Mouse (Mus musculus): ENCODE results near the gene Olfr159. TPM values are rescaled to one million over a fixed set of nuclear protein-coding genes. Genes with fewer than 3 reads are reported as not detected.
A peak's percentile ranks its signal among the peaks of the same experiment; 100 is the strongest.

Gene Olfr159
- total and polyA plus RNA-seq, 2 experiments: not detected

DNA sequence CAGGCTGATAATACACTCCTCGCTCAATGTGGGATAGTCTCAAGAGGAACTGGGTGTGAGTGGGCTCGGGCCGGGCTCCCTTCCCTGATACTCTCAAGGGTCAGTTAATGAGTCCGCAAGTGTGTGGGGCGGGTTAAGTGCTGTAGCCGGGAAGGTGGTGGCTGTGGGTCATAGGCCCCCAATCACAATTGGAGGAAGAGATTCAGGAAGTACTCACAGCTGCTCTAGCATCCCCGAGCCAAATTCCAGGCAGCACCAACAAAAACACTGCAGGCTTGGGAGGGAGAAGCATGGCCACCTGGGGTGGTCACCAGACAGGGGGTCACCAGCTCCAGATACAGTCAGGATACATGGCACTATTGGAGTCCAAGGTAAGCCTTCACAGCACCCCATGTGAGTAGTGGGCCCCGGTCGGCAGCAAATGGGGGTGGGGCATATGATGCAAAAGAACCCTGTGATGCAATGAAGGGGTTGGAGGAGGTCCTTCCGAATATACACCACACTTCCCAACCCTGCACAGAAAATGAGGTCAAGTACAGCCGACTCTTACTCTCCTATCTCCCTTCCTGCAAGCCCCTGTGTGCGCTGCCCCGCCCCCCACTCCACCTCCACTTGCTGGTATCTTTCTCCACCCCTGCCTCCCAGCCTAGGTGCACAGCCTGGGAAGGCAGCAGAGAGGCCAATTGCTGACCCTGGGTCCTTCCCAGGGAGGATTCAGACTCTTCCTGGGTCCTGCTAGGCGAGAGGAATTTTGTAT is 40.8 kb downstream of the Olfr159 start, which contains the start of gene Spaar:
TSS of gene Spaar (plus strand) at position 241 of the 757 bp plus-strand sequence.
- H3K27me3 ChIP-seq (ENCODE audit: control insufficient read depth, insufficient read depth, low read length): no peaks in the 10 kb centered on the region
- peak within 1 kb of the TSS; percentile 17; the same call in 1 of the 2 replicates for H3K9ac ChIP-seq (ENCODE audit: low read depth, low read length)
- H3K4me3 ChIP-seq (ENCODE audit: insufficient read depth, low read depth, low read length): no peak within 1 kb of the TSS
- H3K4me1 ChIP-seq (ENCODE audit: control insufficient read depth, insufficient read depth, low read length): no peaks in the 10 kb centered on the region
- WGBS: 42% methylated on average over 14 of the region's 14 CpGs
- no peaks in the 10 kb centered on the region for H3K36me3 ChIP-seq (ENCODE audit: control insufficient read depth, insufficient read depth, low read length)
- TF ChIP-seq CTCF (IDR thresholded peaks at IDR 0.05; ENCODE audit: low read depth, low read length): no peak
- TF ChIP-seq POLR2A (IDR thresholded peaks at IDR 0.05; ENCODE audit: extremely low read depth, insufficient read depth, low read length): no peak
- H3K79me2 ChIP-seq (ENCODE audit: control insufficient read depth, insufficient read depth, low read length): no peaks in the 10 kb centered on the region
- no peak for DNase-seq (ENCODE audit: extremely low read depth, low read depth, low spot score)
- peak within 1 kb of the TSS; percentile 46 for H3K27ac ChIP-seq (replicated peaks; ENCODE audit: insufficient read depth, low read depth, low read length)

DNA sequence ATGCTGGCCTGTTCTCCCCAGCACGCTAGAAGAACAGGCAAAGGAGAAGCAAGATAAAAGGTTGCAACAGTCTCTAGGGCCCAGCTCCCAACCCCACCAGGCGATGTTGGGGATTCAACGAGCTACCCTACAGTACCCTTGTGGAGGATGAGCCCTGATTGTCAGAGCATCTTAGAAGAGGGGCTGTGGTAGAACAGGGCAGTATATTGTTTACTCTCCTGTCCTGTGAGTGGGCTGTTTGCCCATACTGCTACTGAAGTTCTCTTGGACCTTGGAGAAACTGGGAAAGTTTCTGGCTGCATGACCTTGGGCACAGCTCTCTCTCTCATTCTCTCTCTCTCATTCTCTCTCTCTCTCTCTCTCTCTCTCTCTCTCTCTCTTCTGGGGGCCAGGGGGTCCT is 41.7 kb downstream of the Olfr159 start:
- WGBS: 53% methylated on average over 3 of the region's 3 CpGs
- peak overlapping the region; percentile 46 for H3K27ac ChIP-seq (replicated peaks; ENCODE audit: insufficient read depth, low read depth, low read length)
- TF ChIP-seq CTCF (IDR thresholded peaks at IDR 0.05; ENCODE audit: low read depth, low read length): no peak

DNA sequence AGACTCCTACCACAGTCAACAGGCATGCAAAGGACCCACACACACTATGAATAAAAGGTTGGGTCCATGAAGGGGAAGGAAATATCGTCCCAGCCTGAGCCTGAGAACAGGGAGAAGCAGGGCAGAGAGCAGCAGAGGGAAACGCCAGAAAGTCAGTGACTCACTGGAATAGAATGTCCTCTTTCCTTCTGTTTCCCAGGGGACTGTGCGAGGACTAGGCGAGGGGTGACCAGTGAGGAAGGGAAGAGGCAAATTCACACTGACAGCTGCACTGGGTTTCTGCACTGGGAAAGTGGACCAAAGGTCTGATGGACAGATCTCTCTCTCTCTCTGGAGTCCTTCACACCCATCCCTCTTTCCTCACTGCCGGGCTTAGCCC is 42.2 kb downstream of the Olfr159 start:
- no peaks in the 10 kb centered on the region for H3K27me3 ChIP-seq (ENCODE audit: control insufficient read depth, insufficient read depth, low read length)

More for the DNA sequence above, 41.7 kb downstream of the Olfr159 start:
- Histone ChIP-seq H3K27me3 (ENCODE audit: control insufficient read depth, insufficient read depth, low read length) (no peaks in the 10 kb centered on the region), H3K4me1 (ENCODE audit: control insufficient read depth, insufficient read depth, low read length) (no peaks in the 10 kb centered on the region), H3K79me2 (ENCODE audit: control insufficient read depth, insufficient read depth, low read length) (no peaks in the 10 kb centered on the region), H3K4me3 (ENCODE audit: insufficient read depth, low read depth, low read length) (no peak overlapping the region), H3K9ac (ENCODE audit: low read depth, low read length) (no peak overlapping the region), H3K36me3 (ENCODE audit: control insufficient read depth, insufficient read depth, low read length) (no peaks in the 10 kb centered on the region)
- no peak for DNase-seq (ENCODE audit: extremely low read depth, low read depth, low spot score)

DNA sequence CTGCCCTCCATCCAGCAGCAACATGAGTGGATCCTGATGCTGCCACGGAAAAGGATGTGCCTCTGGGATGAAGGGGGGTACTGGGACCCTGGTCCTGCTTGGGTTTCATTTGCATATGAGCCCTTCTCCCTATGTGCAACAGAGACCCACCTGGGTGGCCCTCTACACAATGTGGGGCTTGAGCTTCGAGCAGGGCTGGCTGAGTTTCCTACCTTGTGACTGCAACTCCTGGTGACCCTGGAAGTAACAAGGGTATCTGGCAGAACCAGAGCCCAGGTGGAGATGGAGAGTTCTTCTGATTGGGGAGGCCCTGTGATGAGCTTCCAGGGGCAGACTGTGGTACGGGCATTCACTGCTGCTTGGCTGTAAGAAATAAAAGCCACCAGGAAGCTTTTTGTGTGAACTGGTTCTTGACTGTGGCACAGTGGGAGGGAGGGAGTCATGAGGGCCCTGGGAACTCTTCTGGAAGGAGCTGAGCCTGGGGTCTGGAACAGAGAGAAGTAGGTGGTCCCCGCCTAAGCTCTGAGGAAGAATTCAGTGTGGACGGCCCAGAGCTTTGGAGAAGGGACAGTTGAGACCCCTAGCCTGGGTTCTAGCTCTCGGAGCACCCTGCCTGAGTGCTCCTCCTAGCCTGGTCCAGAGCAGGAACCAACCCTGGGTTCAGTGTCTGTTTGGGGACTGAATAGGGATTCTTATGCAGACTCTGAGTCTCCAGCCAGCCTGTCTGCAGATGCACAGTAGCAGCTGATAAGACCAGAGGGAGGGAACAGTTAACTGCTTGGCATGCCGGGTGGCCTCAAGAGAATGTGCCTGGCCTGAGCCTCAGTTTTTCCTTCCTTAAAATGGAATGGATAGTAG is 42.9 kb downstream of the Olfr159 start:
- 82% methylated on average over 7 of the region's 7 CpGs for WGBS
- no peaks in the 10 kb centered on the region for H3K4me1 ChIP-seq (ENCODE audit: control insufficient read depth, insufficient read depth, low read length)

More for the DNA sequence above, 42.2 kb downstream of the Olfr159 start:
- no peak for TF ChIP-seq CTCF (IDR thresholded peaks at IDR 0.05; ENCODE audit: low read depth, low read length)
- TF ChIP-seq POLR2A (IDR thresholded peaks at IDR 0.05; ENCODE audit: extremely low read depth, insufficient read depth, low read length): no peak
- peak; percentile 31 for DNase-seq (ENCODE audit: extremely low read depth, low read depth, low spot score)
- WGBS: 37% methylated on average over 5 of the region's 5 CpGs
- H3K79me2 ChIP-seq (ENCODE audit: control insufficient read depth, insufficient read depth, low read length): no peaks in the 10 kb centered on the region
- H3K9ac ChIP-seq (ENCODE audit: low read depth, low read length): no peak overlapping the region
- H3K36me3 ChIP-seq (ENCODE audit: control insufficient read depth, insufficient read depth, low read length): no peaks in the 10 kb centered on the region
- H3K27ac ChIP-seq (replicated peaks; ENCODE audit: insufficient read depth, low read depth, low read length): peak overlapping the region; percentile 67
- no peak overlapping the region for H3K4me3 ChIP-seq (ENCODE audit: insufficient read depth, low read depth, low read length)
- no peaks in the 10 kb centered on the region for H3K4me1 ChIP-seq (ENCODE audit: control insufficient read depth, insufficient read depth, low read length)

DNA sequence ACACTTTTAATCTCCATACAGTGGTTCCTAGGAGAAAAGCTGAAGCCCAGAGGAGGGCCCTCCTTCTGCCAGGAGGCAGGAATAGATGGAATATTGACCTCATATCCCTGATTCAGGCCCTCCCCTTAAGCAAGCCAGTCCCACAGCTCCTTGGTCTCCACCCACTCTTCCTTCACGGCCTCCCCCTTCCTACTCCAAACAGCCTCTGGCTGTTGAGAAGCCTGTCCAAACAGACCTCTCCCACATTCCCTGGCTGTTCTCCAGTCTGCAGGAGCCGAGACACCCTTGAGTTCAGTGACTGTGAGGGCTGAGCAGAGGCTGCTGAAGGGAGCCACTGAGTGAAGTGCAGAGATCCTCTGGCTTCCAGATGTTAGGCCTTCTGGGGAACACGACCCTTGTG is 43.8 kb downstream of the Olfr159 start, which contains the start of gene Hrct1:
TSS of gene Hrct1 (plus strand) at position 194 of the 400 bp plus-strand sequence.
- H3K27ac ChIP-seq (replicated peaks; ENCODE audit: insufficient read depth, low read depth, low read length): peak within 1 kb of the TSS; percentile 67
- H3K4me3 ChIP-seq (ENCODE audit: insufficient read depth, low read depth, low read length): no peak within 1 kb of the TSS
- no peaks in the 10 kb centered on the region for H3K36me3 ChIP-seq (ENCODE audit: control insufficient read depth, insufficient read depth, low read length)
- 51% methylated on average over 3 of the region's 3 CpGs for WGBS
- no peaks in the 10 kb centered on the region for H3K79me2 ChIP-seq (ENCODE audit: control insufficient read depth, insufficient read depth, low read length)
- H3K9ac ChIP-seq (ENCODE audit: low read depth, low read length): no peak within 1 kb of the TSS
- no peaks in the 10 kb centered on the region for H3K4me1 ChIP-seq (ENCODE audit: control insufficient read depth, insufficient read depth, low read length)
- DNase-seq (ENCODE audit: extremely low read depth, low read depth, low spot score): peak; percentile 48
- TF ChIP-seq POLR2A (IDR thresholded peaks at IDR 0.05; ENCODE audit: extremely low read depth, insufficient read depth, low read length): no peak
- TF ChIP-seq CTCF (IDR thresholded peaks at IDR 0.05; ENCODE audit: low read depth, low read length): no peak
- no peaks in the 10 kb centered on the region for H3K27me3 ChIP-seq (ENCODE audit: control insufficient read depth, insufficient read depth, low read length)

More for the DNA sequence above, 42.9 kb downstream of the Olfr159 start:
- TF ChIP-seq POLR2A (IDR thresholded peaks at IDR 0.05; ENCODE audit: extremely low read depth, insufficient read depth, low read length) (no peak), CTCF (IDR thresholded peaks at IDR 0.05; ENCODE audit: low read depth, low read length) (no peak)
- no peak overlapping the region for H3K4me3 ChIP-seq (ENCODE audit: insufficient read depth, low read depth, low read length)
- no peaks in the 10 kb centered on the region for H3K27me3 ChIP-seq (ENCODE audit: control insufficient read depth, insufficient read depth, low read length)
- DNase-seq (ENCODE audit: extremely low read depth, low read depth, low spot score): peak; percentile 17
- no peaks in the 10 kb centered on the region for H3K79me2 ChIP-seq (ENCODE audit: control insufficient read depth, insufficient read depth, low read length)
- H3K36me3 ChIP-seq (ENCODE audit: control insufficient read depth, insufficient read depth, low read length): no peaks in the 10 kb centered on the region
- peak overlapping the region; percentile 67 for H3K27ac ChIP-seq (replicated peaks; ENCODE audit: insufficient read depth, low read depth, low read length)
- H3K9ac ChIP-seq (ENCODE audit: low read depth, low read length): no peak overlapping the region
